Comparison of ENCODE assay signal across 13 mouse cellular contexts in genomic region chr1:120337970-120338369, GRCm38 (mm10). TPM values are rescaled to one million over a fixed set of nuclear protein-coding genes. Genes with fewer than 3 reads are reported as not detected.
DNase-seq lines count a peak whose midpoint lies in the region; ATAC-seq and TF ChIP-seq lines count a peak whose summit lies in the region.
"Had no signal": no experiment of that assay in that cellular context is flagged by ENCODE, and none has a peak within 500 bp of the region (broad histone marks: within the 10 kb centered on the region; RNA-seq: fewer than 3 reads in every experiment).

No protein-coding gene starts in this region.

- H3K4me1 ChIP-seq in kidney, postnatal 0 days (replicated peaks; ENCODE audit: insufficient read depth, low read length), result peaks cover 4% of the 10 kb centered on the region; the same call in 1 of the 2 replicates
- peaks cover 28% of the 10 kb centered on the region for H3K4me1 ChIP-seq in kidney, embryonic 15.5 days

- H3K4me2 ChIP-seq in kidney, postnatal 0 days (ENCODE audit: low read length), result no peak overlapping the region
- no peak overlapping the region for H3K4me2 ChIP-seq in kidney, embryonic 15.5 days
- H3K4me2 ChIP-seq: lung, embryonic 15.5 days had no signal

- no peak for ATAC-seq in kidney, postnatal 0 days (replicated peaks; ENCODE audit: low FRiP score, low read depth)
- no peak for ATAC-seq in kidney, embryonic 15.5 days (replicated peaks; ENCODE audit: low FRiP score)
- ATAC-seq: Patski had no signal

- H3K9me3 ChIP-seq in kidney, postnatal 0 days (replicated peaks; ENCODE audit: low read length), result no peaks in the 10 kb centered on the region
- no peaks in the 10 kb centered on the region; the same call in 1 of the 2 replicates for H3K9me3 ChIP-seq in kidney, embryonic 15.5 days (replicated peaks)
- H3K9me3 ChIP-seq: forebrain, embryonic 10.5 days; lung, embryonic 15.5 days had no signal

- H3K36me3 ChIP-seq in kidney, postnatal 0 days (ENCODE audit: insufficient read depth, low read length), result no peaks in the 10 kb centered on the region
- H3K36me3 ChIP-seq in kidney, embryonic 15.5 days, result no peaks in the 10 kb centered on the region
- H3K36me3 ChIP-seq in splenic B cell, adult 2 months (ENCODE audit: control insufficient read depth, insufficient read depth, low read length, poor library complexity, severe bottlenecking), result no peaks in the 10 kb centered on the region
- H3K36me3 ChIP-seq: forebrain, embryonic 10.5 days; lung, embryonic 15.5 days had no signal

- no peak overlapping the region for H3K9ac ChIP-seq in kidney, postnatal 0 days (ENCODE audit: low read depth, low read length)
- no peak overlapping the region for H3K9ac ChIP-seq in kidney, embryonic 15.5 days
- H3K9ac ChIP-seq: lung, embryonic 15.5 days had no signal

- H3K27ac ChIP-seq in kidney, postnatal 0 days, result no peak overlapping the region
- H3K27ac ChIP-seq in kidney, embryonic 15.5 days, result no peak overlapping the region
- H3K27ac ChIP-seq: forebrain, embryonic 10.5 days; lung, embryonic 15.5 days had no signal

- H3K4me3 ChIP-seq in kidney, postnatal 0 days (replicated peaks; ENCODE audit: low read depth, low read length), result no peak overlapping the region
- H3K4me3 ChIP-seq in kidney, embryonic 15.5 days (replicated peaks), result no peak overlapping the region
- H3K4me3 ChIP-seq: forebrain, embryonic 10.5 days; lung, embryonic 15.5 days; myocyte had no signal

- peak; percentile 30; the same call in 1 of the 2 replicates for TF ChIP-seq CTCF in kidney, postnatal 0 days (IDR thresholded peaks at IDR 0.05; ENCODE audit: low read depth)

- no peak for DNase-seq in kidney, postnatal 0 days (ENCODE audit: low spot score)
- peak; percentile 19 for DNase-seq in right cerebral cortex, postnatal 14 days
- DNase-seq in right cerebral cortex, adult 18-20 months, result no peak
- DNase-seq in ZHBTc4 (ENCODE audit: low read depth, low spot score), result peak; percentile 29
- DNase-seq in splenic B cell, adult 2 months (ENCODE audit: low read depth, low spot score), result peak; percentile 32
- DNase-seq in left cerebral cortex, adult 8-10 months (ENCODE audit: low spot score in 2 of 2), result no peak

- peaks cover 48% of the 10 kb centered on the region for H3K27me3 ChIP-seq in kidney, postnatal 0 days (ENCODE audit: insufficient read depth, low read length)
- peaks cover 83% of the 10 kb centered on the region for H3K27me3 ChIP-seq in kidney, embryonic 15.5 days
- H3K27me3 ChIP-seq in splenic B cell, adult 2 months (ENCODE audit: control insufficient read depth, insufficient read depth, low read length, poor library complexity, severe bottlenecking), result no peaks in the 10 kb centered on the region; the same call in 1 of the 2 replicates

- 27% methylated on average over 7 of the region's 7 CpGs for WGBS in kidney, postnatal 0 days
- 34% methylated on average over 7 of the region's 7 CpGs for WGBS in kidney, embryonic 15.5 days

RNA-seq across cellular contexts. Expression of gene C1ql2, which starts 2.4 kb away (rescaled TPM):
- polyA plus RNA-seq in kidney, postnatal 0 days (2015; fragmentation: Nextera tagmentation; extraction: Ambion mirVana), result 0.09 TPM in 1 of 2 replicates, not detected in the other
- 0.18 TPM in 1 of 2 replicates, not detected in the other for polyA plus RNA-seq in kidney, embryonic 15.5 days (2015; fragmentation: Nextera tagmentation; extraction: Ambion mirVana)
- total RNA-seq in left cerebral cortex, adult 8-10 months (2022), result 1 to 10 TPM; 4.6 to 5.2 (median 4.9) TPM
- polyA plus RNA-seq: kidney, embryonic 14.5 days; lung, embryonic 15.5 days; myocyte; Patski; testis, adult 2 months had no signal

Comparison
In these comparisons a context has a peak if more than half of its experiments do, and no peak if none do; other contexts are left out.
1. DNase-seq: peak in right cerebral cortex, postnatal 14 days (single experiment), ZHBTc4 (single experiment) and splenic B cell, adult 2 months (single experiment); none in kidney, postnatal 0 days (single experiment), right cerebral cortex, adult 18-20 months (single experiment) and left cerebral cortex, adult 8-10 months (0 of 2).